Mouse (Mus musculus) T-helper 2 cell (primary cell): ENCODE measurements around the gene Stam2.

Source experiments
- in situ Hi-C: fragments of 300-600 bp; cut with MboI, MseI; formaldehyde crosslinking; loops from one replicate; pipeline ENCODE4 v1.15.1; 2025; ENCODE audit warnings: high pct_unique_total_duplicates

Gene Stam2

GRCm38 (mm10) chr2:52654541-52654940 is 87.5 kb downstream of the Stam2 start:
- in situ Hi-C loops = no loop called here

GRCm38 (mm10) chr2:52651547-52651946 is 90.5 kb downstream of the Stam2 start:
- in situ Hi-C loops = no loop called here

GRCm38 (mm10) chr2:52647255-52647998 is 94.7 kb downstream of the Stam2 start:
- in situ Hi-C loops = no loop called here

GRCm38 (mm10) chr2:52643657-52644056 is 98.4 kb downstream of the Stam2 start:
- in situ Hi-C loops = no loop called here
